In the genomic region with DNA sequence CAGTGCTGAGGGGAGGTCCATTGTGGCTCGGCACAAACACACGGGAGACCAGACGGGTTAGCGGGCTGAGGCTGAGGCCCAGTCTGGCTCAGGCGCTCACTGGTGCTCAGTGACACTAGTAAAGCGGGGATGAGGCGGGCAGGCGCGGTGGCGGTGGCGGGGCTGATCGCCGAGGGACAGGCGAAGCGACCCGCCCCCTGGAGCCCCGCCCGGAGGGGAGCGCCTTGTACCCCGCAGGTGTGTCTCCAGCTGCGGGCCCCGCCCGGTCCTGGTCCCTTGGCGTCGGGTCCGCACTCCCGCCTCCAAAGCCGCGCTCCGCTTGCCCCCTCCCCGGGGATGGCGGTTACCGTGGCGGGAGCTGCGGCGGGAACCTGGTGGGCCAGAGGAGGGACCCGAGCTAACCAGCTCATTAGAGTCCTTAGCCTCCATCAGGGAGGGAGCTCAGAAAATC, we compare ENCODE assay signal across 8 mouse cellular contexts. TPM values are rescaled to one million over a fixed set of nuclear protein-coding genes. Genes with fewer than 3 reads are reported as not detected.
DNase-seq lines count a peak whose midpoint lies in the region; ATAC-seq and TF ChIP-seq lines count a peak whose summit lies in the region.

No protein-coding gene starts in this region.

- H3K27me3 ChIP-seq in MEL (ENCODE audit: control insufficient read depth in 1 of 2, insufficient read depth in 2 of 2, low read length in 2 of 2): no peaks in the 10 kb centered on the region
- no peaks in the 10 kb centered on the region for H3K27me3 ChIP-seq in embryonic facial prominence, embryonic 12.5 days
- H3K27me3 ChIP-seq in hindbrain, embryonic 12.5 days: no peaks in the 10 kb centered on the region
- H3K27me3 ChIP-seq in limb, embryonic 12.5 days: no peaks in the 10 kb centered on the region
- H3K27me3 ChIP-seq in midbrain, embryonic 12.5 days: no peaks in the 10 kb centered on the region
- no peaks in the 10 kb centered on the region for H3K27me3 ChIP-seq in stomach, embryonic 14.5 days (ENCODE audit: control insufficient read depth, insufficient read depth, low read length)

- H3K36me3 ChIP-seq in MEL (ENCODE audit: control insufficient read depth in 1 of 2, insufficient read depth in 2 of 2, low read length in 2 of 2): peaks cover 34 to 36% of the 10 kb centered on the region in 2 experiments
- H3K36me3 ChIP-seq in embryonic facial prominence, embryonic 12.5 days: peaks cover 16% of the 10 kb centered on the region
- peaks cover 6% of the 10 kb centered on the region; the same call in 1 of the 2 replicates for H3K36me3 ChIP-seq in hindbrain, embryonic 12.5 days
- H3K36me3 ChIP-seq in limb, embryonic 12.5 days: peaks cover 18% of the 10 kb centered on the region
- H3K36me3 ChIP-seq in midbrain, embryonic 12.5 days: peaks cover 16% of the 10 kb centered on the region
- peaks cover 6% of the 10 kb centered on the region for H3K36me3 ChIP-seq in stomach, embryonic 14.5 days (ENCODE audit: control insufficient read depth, insufficient read depth, low read length)

- no peak for TF ChIP-seq RAD21 in MEL (IDR thresholded peaks at IDR 0.05; ENCODE audit: low read depth, low read length)

- no peak for TF ChIP-seq EP300 in MEL (IDR thresholded peaks at IDR 0.05; ENCODE audit: low read depth in 1 of 2, low read length in 2 of 2)

- no peak for TF ChIP-seq CTCF in MEL (IDR thresholded peaks at IDR 0.05 in 2 of 3, conservative IDR thresholded peaks at IDR 0.05 in 1 of 3; ENCODE audit: control insufficient read depth in 1 of 3, insufficient read depth in 1 of 3, low read depth in 2 of 3, low read length in 3 of 3, poor library complexity in 1 of 3, severe bottlenecking in 1 of 3)

- TF ChIP-seq POLR2A in MEL (IDR thresholded peaks at IDR 0.05; ENCODE audit: control insufficient read depth in 1 of 2, insufficient read depth in 1 of 2, low read depth in 1 of 2, low read length in 2 of 2, poor library complexity in 1 of 2): no peak

- no peaks in the 10 kb centered on the region for H3K9me3 ChIP-seq in MEL (replicated peaks; ENCODE audit: insufficient read depth, low read length)
- H3K9me3 ChIP-seq in embryonic facial prominence, embryonic 12.5 days: no peaks in the 10 kb centered on the region
- no peaks in the 10 kb centered on the region for H3K9me3 ChIP-seq in hindbrain, embryonic 12.5 days (replicated peaks)
- H3K9me3 ChIP-seq in limb, embryonic 12.5 days: no peaks in the 10 kb centered on the region
- H3K9me3 ChIP-seq in midbrain, embryonic 12.5 days: no peaks in the 10 kb centered on the region
- no peaks in the 10 kb centered on the region for H3K9me3 ChIP-seq in stomach, embryonic 14.5 days (ENCODE audit: control insufficient read depth, low read depth, low read length)

- peak overlapping the region; percentile 97 for H3K9ac ChIP-seq in MEL (ENCODE audit: control insufficient read depth, low read depth, low read length, poor library complexity, severe bottlenecking)
- H3K9ac ChIP-seq in embryonic facial prominence, embryonic 12.5 days: peak overlapping the region; percentile 82
- peak overlapping the region; percentile 89 for H3K9ac ChIP-seq in hindbrain, embryonic 12.5 days
- peak overlapping the region; percentile 87 for H3K9ac ChIP-seq in limb, embryonic 12.5 days (replicated peaks)
- peak overlapping the region; percentile 87 for H3K9ac ChIP-seq in midbrain, embryonic 12.5 days (replicated peaks)
- H3K9ac ChIP-seq in stomach, embryonic 14.5 days (replicated peaks; ENCODE audit: low read depth, low read length): peak overlapping the region; percentile 78

- H3K79me2 ChIP-seq in MEL (ENCODE audit: control insufficient read depth, insufficient read depth, low read length, poor library complexity): peaks cover 29% of the 10 kb centered on the region

- peak overlapping the region; percentile 80 to 87 for H3K4me3 ChIP-seq in MEL (ENCODE audit: control insufficient read depth in 1 of 2, insufficient read depth in 1 of 2, low read depth in 2 of 2, low read length in 2 of 2)
- peak overlapping the region; percentile 87 for H3K4me3 ChIP-seq in embryonic facial prominence, embryonic 12.5 days
- H3K4me3 ChIP-seq in hindbrain, embryonic 12.5 days: peak overlapping the region; percentile 79
- H3K4me3 ChIP-seq in limb, embryonic 12.5 days (replicated peaks): peak overlapping the region; percentile 95
- peak overlapping the region; percentile 89 for H3K4me3 ChIP-seq in midbrain, embryonic 12.5 days
- peak overlapping the region; percentile 96 for H3K4me3 ChIP-seq in stomach, embryonic 14.5 days (ENCODE audit: low read depth, low read length)

- H3K4me2 ChIP-seq in embryonic facial prominence, embryonic 12.5 days (replicated peaks): peak overlapping the region; percentile 87
- H3K4me2 ChIP-seq in hindbrain, embryonic 12.5 days (replicated peaks): peak overlapping the region; percentile 98
- H3K4me2 ChIP-seq in limb, embryonic 12.5 days: peak overlapping the region; percentile 86
- H3K4me2 ChIP-seq in midbrain, embryonic 12.5 days (replicated peaks): peak overlapping the region; percentile 91
- peak overlapping the region; percentile 72 for H3K4me2 ChIP-seq in stomach, embryonic 14.5 days (replicated peaks; ENCODE audit: low read depth, low read length)

- peak overlapping the region; percentile 59 for H3K27ac ChIP-seq in MEL (ENCODE audit: control insufficient read depth, low read depth, low read length)
- peak overlapping the region; percentile 80; the same call in 1 of the 2 replicates for H3K27ac ChIP-seq in embryonic facial prominence, embryonic 12.5 days
- peak overlapping the region; percentile 64 for H3K27ac ChIP-seq in hindbrain, embryonic 12.5 days
- H3K27ac ChIP-seq in limb, embryonic 12.5 days: peak overlapping the region; percentile 85
- H3K27ac ChIP-seq in midbrain, embryonic 12.5 days (replicated peaks): peak overlapping the region; percentile 52
- H3K27ac ChIP-seq in stomach, embryonic 14.5 days (ENCODE audit: low read length): peak overlapping the region; percentile 80; the same call in 1 of the 2 replicates

- DNase-seq in adrenal gland, postnatal 14 days: peak; percentile 65
- DNase-seq in adrenal gland, adult 8-10 months: no peak
- DNase-seq in MEL (ENCODE audit: low read depth, low spot score): peak; percentile 68

- ATAC-seq in embryonic facial prominence, embryonic 12.5 days (ENCODE audit: insufficient number of reproducible peaks, insufficient read depth, low FRiP score, low TSS enrichment): peak; percentile 89
- ATAC-seq in hindbrain, embryonic 12.5 days (ENCODE audit: low FRiP score): peak; percentile 89
- ATAC-seq in limb, embryonic 12.5 days (ENCODE audit: insufficient number of reproducible peaks, insufficient read depth, low FRiP score, low TSS enrichment, low read depth): peak; percentile 86
- peak; percentile 86 for ATAC-seq in midbrain, embryonic 12.5 days (ENCODE audit: low FRiP score, low read depth)
- peak; percentile 71 for ATAC-seq in stomach, embryonic 14.5 days (ENCODE audit: insufficient number of reproducible peaks, insufficient read depth, low FRiP score, low read depth)

- H3K4me1 ChIP-seq in MEL (ENCODE audit: control insufficient read depth in 1 of 2, insufficient read depth in 2 of 2, low read length in 2 of 2): peaks cover 2 to 15% of the 10 kb centered on the region in 2 experiments; a peak in 2 of 4 replicates
- peaks cover 9% of the 10 kb centered on the region for H3K4me1 ChIP-seq in embryonic facial prominence, embryonic 12.5 days
- peaks cover 7% of the 10 kb centered on the region for H3K4me1 ChIP-seq in hindbrain, embryonic 12.5 days
- peaks cover 12% of the 10 kb centered on the region for H3K4me1 ChIP-seq in limb, embryonic 12.5 days (replicated peaks)
- H3K4me1 ChIP-seq in midbrain, embryonic 12.5 days: peaks cover 11% of the 10 kb centered on the region
- peaks cover 8% of the 10 kb centered on the region; the same call in 1 of the 2 replicates for H3K4me1 ChIP-seq in stomach, embryonic 14.5 days (ENCODE audit: control insufficient read depth, insufficient read depth, low read length)

- 0% methylated on average over 37 of the region's 37 CpGs for WGBS in embryonic facial prominence, embryonic 12.5 days
- WGBS in hindbrain, embryonic 12.5 days: 0% methylated on average over 30 of the region's 37 CpGs
- under 1% methylated on average over 37 of the region's 37 CpGs for WGBS in limb, embryonic 12.5 days
- WGBS in midbrain, embryonic 12.5 days: 0% methylated on average over 28 of the region's 37 CpGs
- under 1% methylated on average over 34 of the region's 37 CpGs for WGBS in stomach, embryonic 14.5 days

RNA-seq across cellular contexts. Expression of gene Plk4, which starts 0.6 kb away (rescaled TPM):
- total RNA-seq in adrenal gland, postnatal 14 days (2021): 11.0 and 12.2 TPM in 2 replicates
- 1 to 10 TPM; 4.2 to 8.7 (median 5.5) TPM for total RNA-seq in adrenal gland, adult 8-10 months (2022)
- 60.3 and 71.0 TPM in 2 replicates for total RNA-seq in MEL (2012; rRNA removed)
- polyA plus RNA-seq in MEL (2012; ENCODE audit: insufficient read depth in 1 of 2, insufficient read length in 2 of 2, low read depth in 1 of 2, low replicate concordance in 2 of 2, missing spikeins in 1 of 2): 100 to 1,000 TPM in 1 of 2 experiments, 10 to 100 TPM in 1; 57.6 to 381 TPM
- 64.1 and 70.6 TPM in 2 replicates for polyA plus RNA-seq in embryonic facial prominence, embryonic 12.5 days (2016; fragmentation: Nextera tagmentation; extraction: Ambion mirVana)
- polyA plus RNA-seq in hindbrain, embryonic 12.5 days (2016; fragmentation: Nextera tagmentation; extraction: Ambion mirVana): 40.9 and 43.0 TPM in 2 replicates
- polyA plus RNA-seq in limb, embryonic 12.5 days (2016; fragmentation: Nextera tagmentation; extraction: Ambion mirVana): 68.8 and 74.5 TPM in 2 replicates
- 54.7 and 55.2 TPM in 2 replicates for polyA plus RNA-seq in midbrain, embryonic 12.5 days (2016; fragmentation: Nextera tagmentation; extraction: Ambion mirVana)
- 55.5 and 55.6 TPM in 2 replicates for polyA plus RNA-seq in stomach, embryonic 14.5 days (2014; fragmentation: Nextera tagmentation; extraction: Ambion mirVana)

RNA-seq across cellular contexts. Expression of gene Mfsd8, which starts 46.3 kb away (rescaled TPM):
- 18.7 and 20.8 TPM in 2 replicates for total RNA-seq in adrenal gland, postnatal 14 days (2021)
- total RNA-seq in adrenal gland, adult 8-10 months (2022): 10 to 100 TPM; 18.8 to 28.4 (median 20.2) TPM
- total RNA-seq in MEL (2012; rRNA removed): 3.2 and 4.0 TPM in 2 replicates
- polyA plus RNA-seq in MEL (2012; ENCODE audit: insufficient read depth in 1 of 2, insufficient read length in 2 of 2, low read depth in 1 of 2, low replicate concordance in 2 of 2, missing spikeins in 1 of 2): 1 to 10 TPM in 1 of 2 experiments, not detected in 1; 6.4 TPM
- 7.4 and 8.8 TPM in 2 replicates for polyA plus RNA-seq in embryonic facial prominence, embryonic 12.5 days (2016; fragmentation: Nextera tagmentation; extraction: Ambion mirVana)
- 10.3 and 10.4 TPM in 2 replicates for polyA plus RNA-seq in hindbrain, embryonic 12.5 days (2016; fragmentation: Nextera tagmentation; extraction: Ambion mirVana)
- polyA plus RNA-seq in limb, embryonic 12.5 days (2016; fragmentation: Nextera tagmentation; extraction: Ambion mirVana): 5.6 and 6.8 TPM in 2 replicates
- 9.7 and 10.8 TPM in 2 replicates for polyA plus RNA-seq in midbrain, embryonic 12.5 days (2016; fragmentation: Nextera tagmentation; extraction: Ambion mirVana)
- 7.2 and 7.8 TPM in 2 replicates for polyA plus RNA-seq in stomach, embryonic 14.5 days (2014; fragmentation: Nextera tagmentation; extraction: Ambion mirVana)

RNA-seq across cellular contexts. Expression of gene Abhd18, which starts 46.4 kb away (rescaled TPM):
- total RNA-seq in adrenal gland, postnatal 14 days (2021): 6.8 and 7.7 TPM in 2 replicates
- total RNA-seq in adrenal gland, adult 8-10 months (2022): 1 to 10 TPM; 4.4 to 8.6 (median 6.9) TPM
- 1.3 and 2.9 TPM in 2 replicates for total RNA-seq in MEL (2012; rRNA removed)
- 1 to 10 TPM in 1 of 2 experiments, not detected in 1; 3.6 TPM for polyA plus RNA-seq in MEL (2012; ENCODE audit: insufficient read depth in 1 of 2, insufficient read length in 2 of 2, low read depth in 1 of 2, low replicate concordance in 2 of 2, missing spikeins in 1 of 2)
- 6.3 and 8.6 TPM in 2 replicates for polyA plus RNA-seq in embryonic facial prominence, embryonic 12.5 days (2016; fragmentation: Nextera tagmentation; extraction: Ambion mirVana)
- polyA plus RNA-seq in hindbrain, embryonic 12.5 days (2016; fragmentation: Nextera tagmentation; extraction: Ambion mirVana): 11.7 and 12.9 TPM in 2 replicates
- polyA plus RNA-seq in limb, embryonic 12.5 days (2016; fragmentation: Nextera tagmentation; extraction: Ambion mirVana): 7.3 and 11.3 TPM in 2 replicates
- 13.8 TPM in 2 replicates for polyA plus RNA-seq in midbrain, embryonic 12.5 days (2016; fragmentation: Nextera tagmentation; extraction: Ambion mirVana)
- polyA plus RNA-seq in stomach, embryonic 14.5 days (2014; fragmentation: Nextera tagmentation; extraction: Ambion mirVana): 9.9 and 11.6 TPM in 2 replicates

RNA-seq across cellular contexts. Expression of gene Hspa4l, which starts 56.1 kb away (rescaled TPM):
- 30.4 and 36.2 TPM in 2 replicates for total RNA-seq in adrenal gland, postnatal 14 days (2021)
- 100 to 1,000 TPM in 1 of 4 experiments, 10 to 100 TPM in 3; 68.7 to 102 (median 70.5) TPM for total RNA-seq in adrenal gland, adult 8-10 months (2022)
- 35.7 and 37.4 TPM in 2 replicates for total RNA-seq in MEL (2012; rRNA removed)
- 10 to 100 TPM; 19.2 to 37.2 TPM for polyA plus RNA-seq in MEL (2012; ENCODE audit: insufficient read depth in 1 of 2, insufficient read length in 2 of 2, low read depth in 1 of 2, low replicate concordance in 2 of 2, missing spikeins in 1 of 2)
- 13.0 and 15.3 TPM in 2 replicates for polyA plus RNA-seq in embryonic facial prominence, embryonic 12.5 days (2016; fragmentation: Nextera tagmentation; extraction: Ambion mirVana)
- 62.1 and 64.8 TPM in 2 replicates for polyA plus RNA-seq in hindbrain, embryonic 12.5 days (2016; fragmentation: Nextera tagmentation; extraction: Ambion mirVana)
- polyA plus RNA-seq in limb, embryonic 12.5 days (2016; fragmentation: Nextera tagmentation; extraction: Ambion mirVana): 3.9 and 4.1 TPM in 2 replicates
- polyA plus RNA-seq in midbrain, embryonic 12.5 days (2016; fragmentation: Nextera tagmentation; extraction: Ambion mirVana): 64.1 and 72.4 TPM in 2 replicates
- 15.3 and 17.7 TPM in 2 replicates for polyA plus RNA-seq in stomach, embryonic 14.5 days (2014; fragmentation: Nextera tagmentation; extraction: Ambion mirVana)
